Mouse (Mus musculus): ENCODE measurements at regions not wholly inside any gene's neighbourhood (a gene's known extent, or its start where the extent isn't known, plus 50 kb on each side); places are given as distances from the start of the nearest gene placed in this dataset.

GRCm38 (mm10) chr2:172690196-172690595, 140.8 kb downstream of the Tfap2c start:
- DNase-seq (ENCODE audit: low read depth in 3 of 3, low spot score in 3 of 3) (no peak), ATAC-seq (ENCODE audit: insufficient read depth) (no peak)
- Histone ChIP-seq H3K27me3 (ENCODE audit: control insufficient read depth, insufficient read depth, low read length) (no peaks in the 10 kb centered on the region), H3K9me3 (ENCODE audit: control insufficient read depth, low read length) (no peaks in the 10 kb centered on the region), H3K27ac (no peak overlapping the region), H3K4me3 (ENCODE audit: insufficient read depth in 1 of 2, low read depth in 2 of 2, low read length in 2 of 2) (no peak overlapping the region), H3K4me1 (replicated peaks; ENCODE audit: control insufficient read depth in 2 of 2, insufficient read depth in 2 of 2, low read length in 1 of 2) (no peaks in the 10 kb centered on the region), H3K36me3 (replicated peaks; ENCODE audit: control insufficient read depth, insufficient read depth, low read depth) (no peaks in the 10 kb centered on the region), H3K9ac (replicated peaks) (no peak overlapping the region), H3K4me2 (ENCODE audit: low read depth) (no peak overlapping the region)
- 52% methylated on average over 1 of the region's 1 CpGs for WGBS (ENCODE audit: insufficient replicate concordance)
- no peak for TF ChIP-seq EP300 (IDR thresholded peaks at IDR 0.05; ENCODE audit: low read depth)
- no peak for TF ChIP-seq CTCF (IDR thresholded peaks at IDR 0.05; ENCODE audit: low read depth)

- H3K4me2 ChIP-seq (ENCODE audit: low read depth), result no peak overlapping the region
- TF ChIP-seq EP300 (IDR thresholded peaks at IDR 0.05; ENCODE audit: low read depth) (no peak), CTCF (IDR thresholded peaks at IDR 0.05; ENCODE audit: low read depth) (no peak)
- H3K9ac ChIP-seq (replicated peaks), result no peak overlapping the region
- H3K4me3 ChIP-seq (ENCODE audit: insufficient read depth in 1 of 2, low read depth in 2 of 2, low read length in 2 of 2), result no peak overlapping the region
- 63% methylated on average over 9 of the region's 9 CpGs for WGBS (ENCODE audit: insufficient replicate concordance)
- DNase-seq (ENCODE audit: low read depth in 3 of 3, low spot score in 3 of 3) (no peak), ATAC-seq (ENCODE audit: insufficient read depth) (no peak)
- H3K9me3 ChIP-seq (ENCODE audit: control insufficient read depth, low read length), result no peaks in the 10 kb centered on the region
- no peaks in the 10 kb centered on the region for H3K4me1 ChIP-seq (replicated peaks; ENCODE audit: control insufficient read depth in 2 of 2, insufficient read depth in 2 of 2, low read length in 1 of 2)
- no peak overlapping the region for H3K27ac ChIP-seq
- H3K36me3 ChIP-seq (replicated peaks; ENCODE audit: control insufficient read depth, insufficient read depth, low read depth), result no peaks in the 10 kb centered on the region
- no peaks in the 10 kb centered on the region for H3K27me3 ChIP-seq (ENCODE audit: control insufficient read depth, insufficient read depth, low read length)
Observed at GRCm38 (mm10) chr2:172690931-172691651, 141.7 kb downstream of the Tfap2c start.

GRCm38 (mm10) chr2:172698961-172699360, 149.6 kb downstream of the Tfap2c start:
- no peak overlapping the region for H3K9ac ChIP-seq (replicated peaks)
- no peak overlapping the region for H3K4me3 ChIP-seq (ENCODE audit: insufficient read depth in 1 of 2, low read depth in 2 of 2, low read length in 2 of 2)
- no peaks in the 10 kb centered on the region for H3K36me3 ChIP-seq (replicated peaks; ENCODE audit: control insufficient read depth, insufficient read depth, low read depth)
- DNase-seq (ENCODE audit: low read depth in 3 of 3, low spot score in 3 of 3) (no peak), ATAC-seq (ENCODE audit: insufficient read depth) (no peak)
- no peaks in the 10 kb centered on the region for H3K27me3 ChIP-seq (ENCODE audit: control insufficient read depth, insufficient read depth, low read length)
- 52% methylated on average over 6 of the region's 6 CpGs for WGBS (ENCODE audit: insufficient replicate concordance)
- TF ChIP-seq EP300 (IDR thresholded peaks at IDR 0.05; ENCODE audit: low read depth), result no peak
- no peak for TF ChIP-seq CTCF (IDR thresholded peaks at IDR 0.05; ENCODE audit: low read depth)
- H3K27ac ChIP-seq, result no peak overlapping the region
- no peaks in the 10 kb centered on the region for H3K9me3 ChIP-seq (ENCODE audit: control insufficient read depth, low read length)
- no peak overlapping the region for H3K4me2 ChIP-seq (ENCODE audit: low read depth)
- H3K4me1 ChIP-seq (replicated peaks; ENCODE audit: control insufficient read depth in 2 of 2, insufficient read depth in 2 of 2, low read length in 1 of 2), result no peaks in the 10 kb centered on the region

- 60% methylated on average over 4 of the region's 4 CpGs for WGBS (ENCODE audit: insufficient replicate concordance)
- DNase-seq (ENCODE audit: low read depth in 3 of 3, low spot score in 3 of 3) (no peak), ATAC-seq (ENCODE audit: insufficient read depth) (no peak)
- Histone ChIP-seq H3K27ac (no peak overlapping the region), H3K4me1 (replicated peaks; ENCODE audit: control insufficient read depth in 2 of 2, insufficient read depth in 2 of 2, low read length in 1 of 2) (no peaks in the 10 kb centered on the region), H3K27me3 (ENCODE audit: control insufficient read depth, insufficient read depth, low read length) (no peaks in the 10 kb centered on the region), H3K9ac (replicated peaks) (no peak overlapping the region), H3K4me2 (ENCODE audit: low read depth) (no peak overlapping the region), H3K9me3 (ENCODE audit: control insufficient read depth, low read length) (no peaks in the 10 kb centered on the region), H3K4me3 (ENCODE audit: insufficient read depth in 1 of 2, low read depth in 2 of 2, low read length in 2 of 2) (no peak overlapping the region), H3K36me3 (replicated peaks; ENCODE audit: control insufficient read depth, insufficient read depth, low read depth) (no peaks in the 10 kb centered on the region)
- TF ChIP-seq CTCF (IDR thresholded peaks at IDR 0.05; ENCODE audit: low read depth) (no peak), EP300 (IDR thresholded peaks at IDR 0.05; ENCODE audit: low read depth) (no peak)
Observed at GRCm38 (mm10) chr2:172699654-172700053, 150.3 kb downstream of the Tfap2c start.

- no peak overlapping the region for H3K4me3 ChIP-seq (ENCODE audit: insufficient read depth in 1 of 2, low read depth in 2 of 2, low read length in 2 of 2)
- H3K9me3 ChIP-seq (ENCODE audit: control insufficient read depth, low read length), result no peaks in the 10 kb centered on the region
- WGBS (ENCODE audit: insufficient replicate concordance), result 61% methylated on average over 4 of the region's 4 CpGs
- no peak overlapping the region for H3K27ac ChIP-seq
- H3K4me2 ChIP-seq (ENCODE audit: low read depth), result no peak overlapping the region
- no peak overlapping the region for H3K9ac ChIP-seq (replicated peaks)
- no peak for ATAC-seq (ENCODE audit: insufficient read depth)
- no peaks in the 10 kb centered on the region for H3K27me3 ChIP-seq (ENCODE audit: control insufficient read depth, insufficient read depth, low read length)
- no peaks in the 10 kb centered on the region for H3K36me3 ChIP-seq (replicated peaks; ENCODE audit: control insufficient read depth, insufficient read depth, low read depth)
- no peak for DNase-seq (ENCODE audit: low read depth in 3 of 3, low spot score in 3 of 3)
- H3K4me1 ChIP-seq (replicated peaks; ENCODE audit: control insufficient read depth in 2 of 2, insufficient read depth in 2 of 2, low read length in 1 of 2), result no peaks in the 10 kb centered on the region
- TF ChIP-seq EP300 (IDR thresholded peaks at IDR 0.05; ENCODE audit: low read depth) (no peak), CTCF (IDR thresholded peaks at IDR 0.05; ENCODE audit: low read depth) (no peak)
Observed at GRCm38 (mm10) chr2:172710641-172711040, 161.2 kb downstream of the Tfap2c start.

Measured in liver, embryonic 14.5 days (tissue).